In genomic region chr4:119492933-119493327, GRCm38 (mm10) we compare ENCODE assay signal across 7 mouse cellular contexts. TPM values are rescaled to one million over a fixed set of nuclear protein-coding genes. Genes with fewer than 3 reads are reported as not detected.
DNase-seq lines count a peak whose midpoint lies in the region; ATAC-seq and TF ChIP-seq lines count a peak whose summit lies in the region.

No protein-coding gene starts in this region.

- WGBS in lung, embryonic 14.5 days: 29% methylated on average over 10 of the region's 10 CpGs
- 36% methylated on average over 10 of the region's 10 CpGs for WGBS in forebrain, embryonic 11.5 days
- 38% methylated on average over 10 of the region's 10 CpGs for WGBS in limb, embryonic 10.5 days
- WGBS in olfactory bulb, adult 2 months: 51% methylated on average over 10 of the region's 10 CpGs

- H3K36me3 ChIP-seq in lung, embryonic 14.5 days (ENCODE audit: insufficient read depth): no peaks in the 10 kb centered on the region
- H3K36me3 ChIP-seq in forebrain, embryonic 11.5 days (ENCODE audit: control insufficient read depth, insufficient read depth, low read length): no peaks in the 10 kb centered on the region
- H3K36me3 ChIP-seq in limb, embryonic 10.5 days: no peaks in the 10 kb centered on the region

- H3K9ac ChIP-seq in lung, embryonic 14.5 days: no peak overlapping the region
- H3K9ac ChIP-seq in forebrain, embryonic 11.5 days (ENCODE audit: low read length): peak overlapping the region; percentile 64

- TF ChIP-seq POLR2A in olfactory bulb, adult 2 months (IDR thresholded peaks at IDR 0.05; ENCODE audit: insufficient read depth, low read depth, low read length): no peak

- H3K4me2 ChIP-seq in lung, embryonic 14.5 days: peak overlapping the region; percentile 88
- peak overlapping the region; percentile 92 for H3K4me2 ChIP-seq in forebrain, embryonic 11.5 days (ENCODE audit: low read depth, low read length, severe bottlenecking)

- no peak overlapping the region for H3K27ac ChIP-seq in lung, embryonic 14.5 days (ENCODE audit: low read depth)
- H3K27ac ChIP-seq in forebrain, embryonic 11.5 days (ENCODE audit: low read depth, low read length): no peak overlapping the region
- no peak overlapping the region for H3K27ac ChIP-seq in limb, embryonic 10.5 days
- H3K27ac ChIP-seq in olfactory bulb, adult 2 months (ENCODE audit: insufficient read depth, low read depth, low read length): 0 out of 2 replicates have a peak overlapping the region, but pooled peaks have one; percentile 3

- peaks cover 24% of the 10 kb centered on the region for H3K27me3 ChIP-seq in lung, embryonic 14.5 days (ENCODE audit: insufficient read depth, low read length)
- peaks cover 3% of the 10 kb centered on the region; the same call in 1 of the 2 replicates for H3K27me3 ChIP-seq in forebrain, embryonic 11.5 days (ENCODE audit: control insufficient read depth, insufficient read depth, low read length)
- peaks cover 44% of the 10 kb centered on the region for H3K27me3 ChIP-seq in limb, embryonic 10.5 days (ENCODE audit: low read depth, poor library complexity, severe bottlenecking)

- TF ChIP-seq CTCF in lung, embryonic 14.5 days (IDR thresholded peaks at IDR 0.05; ENCODE audit: low read depth): no peak
- TF ChIP-seq CTCF in olfactory bulb, adult 2 months (IDR thresholded peaks at IDR 0.05; ENCODE audit: insufficient read depth, low read depth, low read length): no peak

- no peaks in the 10 kb centered on the region for H3K9me3 ChIP-seq in lung, embryonic 14.5 days (ENCODE audit: low read depth, low read length)
- no peaks in the 10 kb centered on the region for H3K9me3 ChIP-seq in forebrain, embryonic 11.5 days (ENCODE audit: control insufficient read depth, low read length)
- H3K9me3 ChIP-seq in limb, embryonic 10.5 days (replicated peaks): no peaks in the 10 kb centered on the region

- no peak for DNase-seq in lung, embryonic 14.5 days
- no peak for DNase-seq in lung, postnatal 36 days
- DNase-seq in forebrain, embryonic 11.5 days (ENCODE audit: low spot score): no peak
- no peak for DNase-seq in limb, embryonic 10.5 days (ENCODE audit: low spot score)
- DNase-seq in cerebellum, postnatal 14 days: no peak
- no peak for DNase-seq in gastrocnemius, postnatal 25 days

- ATAC-seq in lung, embryonic 14.5 days (ENCODE audit: insufficient read depth): peak; percentile 45; the same call in 1 of the 2 replicates
- peak; percentile 58; the same call in 1 of the 2 replicates for ATAC-seq in forebrain, embryonic 11.5 days (replicated peaks; ENCODE audit: low FRiP score)

- H3K4me3 ChIP-seq in lung, embryonic 14.5 days (ENCODE audit: low read depth, low read length): peak overlapping the region; percentile 57
- peak overlapping the region; percentile 54 for H3K4me3 ChIP-seq in forebrain, embryonic 11.5 days (ENCODE audit: low read depth, low read length)
- H3K4me3 ChIP-seq in limb, embryonic 10.5 days: peak overlapping the region; percentile 69
- peak overlapping the region; percentile 67 for H3K4me3 ChIP-seq in olfactory bulb, adult 2 months (ENCODE audit: insufficient read depth, low read depth, low read length)

- no peaks in the 10 kb centered on the region for H3K4me1 ChIP-seq in lung, embryonic 14.5 days (ENCODE audit: insufficient read depth)
- H3K4me1 ChIP-seq in forebrain, embryonic 11.5 days (replicated peaks; ENCODE audit: control insufficient read depth, insufficient read depth, low read length): peaks cover 5% of the 10 kb centered on the region
- H3K4me1 ChIP-seq in limb, embryonic 10.5 days: peaks cover 11% of the 10 kb centered on the region
- H3K4me1 ChIP-seq in olfactory bulb, adult 2 months (ENCODE audit: control insufficient read depth, insufficient read depth, low read length): no peaks in the 10 kb centered on the region

RNA-seq across cellular contexts. Expression of gene Rimkla, which starts 0.5 kb away (rescaled TPM):
- polyA plus RNA-seq in lung, embryonic 14.5 days (2014; fragmentation: Nextera tagmentation; extraction: Ambion mirVana): 1.3 and 1.5 TPM in 2 replicates
- polyA plus RNA-seq in forebrain, embryonic 11.5 days (2014; fragmentation: Nextera tagmentation; extraction: Ambion mirVana): 5.2 and 5.6 TPM in 2 replicates
- 0.46 and 0.86 TPM in 2 replicates for polyA plus RNA-seq in limb, embryonic 10.5 days (2016; fragmentation: Nextera tagmentation; extraction: Ambion mirVana)
- not detected in 2 replicates for polyA plus RNA-seq in olfactory bulb, adult 2 months (2012; ENCODE audit: insufficient read depth, insufficient read length, low replicate concordance, missing spikeins)
- not detected for total RNA-seq in gastrocnemius, postnatal 25 days (2021)

RNA-seq across cellular contexts. Expression of gene Foxj3, which starts 43.9 kb away (rescaled TPM):
- polyA plus RNA-seq in lung, embryonic 14.5 days (2014; fragmentation: Nextera tagmentation; extraction: Ambion mirVana): 26.4 and 28.5 TPM in 2 replicates
- 27.9 and 30.9 TPM in 2 replicates for polyA plus RNA-seq in forebrain, embryonic 11.5 days (2014; fragmentation: Nextera tagmentation; extraction: Ambion mirVana)
- 22.0 and 25.2 TPM in 2 replicates for polyA plus RNA-seq in limb, embryonic 10.5 days (2016; fragmentation: Nextera tagmentation; extraction: Ambion mirVana)
- 98.3 TPM in 1 of 2 replicates, not detected in the other for polyA plus RNA-seq in olfactory bulb, adult 2 months (2012; ENCODE audit: insufficient read depth, insufficient read length, low replicate concordance, missing spikeins)
- total RNA-seq in gastrocnemius, postnatal 25 days (2021): 10 to 100 TPM; 18.6 to 26.1 TPM

RNA-seq across cellular contexts. Expression of gene Frg2f1, which starts 46.4 kb away (rescaled TPM):
- 3.6 and 3.9 TPM in 2 replicates for polyA plus RNA-seq in lung, embryonic 14.5 days (2014; fragmentation: Nextera tagmentation; extraction: Ambion mirVana)
- polyA plus RNA-seq in forebrain, embryonic 11.5 days (2014; fragmentation: Nextera tagmentation; extraction: Ambion mirVana): 3.4 TPM in 2 replicates
- 0.90 and 2.5 TPM in 2 replicates for polyA plus RNA-seq in limb, embryonic 10.5 days (2016; fragmentation: Nextera tagmentation; extraction: Ambion mirVana)
- not detected in 2 replicates for polyA plus RNA-seq in olfactory bulb, adult 2 months (2012; ENCODE audit: insufficient read depth, insufficient read length, low replicate concordance, missing spikeins)
- total RNA-seq in gastrocnemius, postnatal 25 days (2021): 1 to 10 TPM; 4.3 TPM
